Mouse (Mus musculus) midbrain, embryonic 13.5 days (tissue): ENCODE results near the gene F7. TPM values are rescaled to one million over a fixed set of nuclear protein-coding genes. Genes with fewer than 3 reads are reported as not detected.
"Not testable (repeated sequence)": the region's sequence is repeated elsewhere in the genome, so short reads cannot be mapped to it uniquely, and the experiment has no call there.

Experiments used
- ATAC-seq: fragments of 200-750 bp; cut with Nextera tagmentation; 2 replicates; pipeline ENCODE4 v1.8.0; 2017; ENCODE audit warnings: mild to moderate bottlenecking, moderate TSS enrichment, moderate library complexity
- H3K27ac ChIP-seq: fragments of 300-500 bp; sonication (generic); 2 replicates; pipeline ENCODE4 v1.5.1; 2015; ENCODE audit warnings: inconsistent platforms, mild to moderate bottlenecking, moderate library complexity
- H3K27me3 ChIP-seq: fragments of 300-500 bp; sonication (generic); 2 replicates; pipeline ENCODE4 v1.6.1; 2015; ENCODE audit warnings: mild to moderate bottlenecking, inconsistent platforms
- H3K36me3 ChIP-seq: fragments of 300-500 bp; sonication (generic); 2 replicates; pipeline ENCODE4 v1.6.1; 2015; ENCODE audit warnings: mild to moderate bottlenecking, inconsistent platforms
- H3K4me1 ChIP-seq: fragments of 300-500 bp; sonication (generic); replicated peaks from 2 replicates; pipeline ENCODE4 v1.6.1; 2015; ENCODE audit warnings: inconsistent platforms
- H3K4me2 ChIP-seq: fragments of 300-500 bp; sonication (generic); replicated peaks from 2 replicates; pipeline ENCODE4 v1.6.1; 2015; ENCODE audit warnings: moderate library complexity, mild to moderate bottlenecking, inconsistent platforms
- H3K4me3 ChIP-seq: fragments of 300-500 bp; sonication (generic); replicated peaks from 2 replicates; pipeline ENCODE4 v1.5.1; 2015; ENCODE audit warnings: mild to moderate bottlenecking, inconsistent platforms
- H3K9ac ChIP-seq: fragments of 300-500 bp; sonication (generic); replicated peaks from 2 replicates; pipeline ENCODE4 v1.6.1; 2015; ENCODE audit warnings: mild to moderate bottlenecking, inconsistent platforms
- H3K9me3 ChIP-seq: fragments of 300-500 bp; sonication (generic); 2 replicates; pipeline ENCODE4 v1.6.1; 2016; ENCODE audit warnings: mild to moderate bottlenecking, inconsistent platforms
- WGBS: fragments of 180-500 bp; shearing (Covaris S2); methylation state at CpG from one replicate; pipeline ENCODE4 v1.1.7; 2015; 5-methylcytosine and 5-hydroxymethylcytosine counted together
- polyA plus RNA-seq: library from polyadenylated mRNA; unstranded; fragments of >200 nt; fragmentation: Nextera tagmentation; extraction: Ambion mirVana; gene quantifications from 2 replicates; pipeline ENCODE4 v1.2.1, GENCODE M21; 2015

Gene F7
- polyA plus RNA-seq, 1 experiment from 2014 or later = not detected

DNA sequence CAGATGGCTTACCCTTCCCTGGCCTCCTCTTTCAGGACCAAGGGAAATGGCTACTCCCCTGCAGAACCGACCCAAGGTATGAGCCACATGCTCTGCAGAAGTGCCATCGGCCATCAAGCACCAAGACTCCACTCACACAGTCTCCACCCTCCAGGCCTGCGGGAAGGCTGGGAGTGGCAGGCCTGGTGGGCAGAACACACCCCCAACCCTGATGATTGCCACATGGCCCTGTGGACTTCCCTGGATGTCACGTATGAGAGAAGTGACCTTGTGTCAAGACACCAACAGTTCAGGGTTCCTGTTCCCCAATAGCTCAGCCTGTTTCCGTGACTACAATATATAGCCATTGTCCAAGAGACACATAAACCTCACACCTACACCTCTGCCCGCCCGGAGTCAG, 11.2 kb downstream of the F7 start, which contains the start of gene F10:
Gene F10 (plus strand): TSS at position 294 of the 400 bp plus-strand sequence.
- no peak for ATAC-seq
- Histone ChIP-seq H3K9ac (no peak within 1 kb of the TSS), H3K4me2 (no peak within 1 kb of the TSS), H3K4me3 (no peak within 1 kb of the TSS), H3K36me3 (no peaks in the 10 kb centered on the region), H3K27me3 (no peaks in the 10 kb centered on the region), H3K27ac (no peak within 1 kb of the TSS), H3K9me3 (no peaks in the 10 kb centered on the region), H3K4me1 (no peaks in the 10 kb centered on the region)
- 81% methylated on average over 7 of the region's 7 CpGs for WGBS

DNA sequence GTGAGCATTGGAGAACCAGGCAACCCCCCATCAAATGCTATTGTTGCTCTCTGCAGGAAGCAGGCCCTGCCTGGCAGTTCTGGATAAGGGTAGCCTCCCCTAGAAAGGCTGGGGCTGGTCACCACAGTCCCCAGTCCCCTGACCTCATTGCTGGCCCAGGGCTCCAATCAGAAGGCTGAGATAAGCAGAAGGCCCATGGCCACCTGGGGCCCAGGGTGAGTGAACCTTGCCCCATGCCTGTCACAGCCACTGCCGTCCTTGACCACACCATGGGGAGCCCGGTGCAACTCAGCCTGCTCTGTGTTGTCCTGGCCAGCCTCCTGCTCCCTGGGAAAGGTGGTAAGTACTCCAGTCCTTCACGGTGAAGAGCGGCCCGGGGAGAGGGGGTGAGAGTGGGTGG, 11.7 kb downstream of the F7 start:
- no peak overlapping the region for H3K4me3 ChIP-seq
- no peaks in the 10 kb centered on the region for H3K36me3 ChIP-seq
- no peak overlapping the region for H3K27ac ChIP-seq
- WGBS = 38% methylated on average over 5 of the region's 5 CpGs
- H3K9ac ChIP-seq = no peak overlapping the region
- no peaks in the 10 kb centered on the region for H3K4me1 ChIP-seq
- H3K4me2 ChIP-seq = no peak overlapping the region
- no peaks in the 10 kb centered on the region for H3K9me3 ChIP-seq
- ATAC-seq = no peak
- H3K27me3 ChIP-seq = no peaks in the 10 kb centered on the region

DNA sequence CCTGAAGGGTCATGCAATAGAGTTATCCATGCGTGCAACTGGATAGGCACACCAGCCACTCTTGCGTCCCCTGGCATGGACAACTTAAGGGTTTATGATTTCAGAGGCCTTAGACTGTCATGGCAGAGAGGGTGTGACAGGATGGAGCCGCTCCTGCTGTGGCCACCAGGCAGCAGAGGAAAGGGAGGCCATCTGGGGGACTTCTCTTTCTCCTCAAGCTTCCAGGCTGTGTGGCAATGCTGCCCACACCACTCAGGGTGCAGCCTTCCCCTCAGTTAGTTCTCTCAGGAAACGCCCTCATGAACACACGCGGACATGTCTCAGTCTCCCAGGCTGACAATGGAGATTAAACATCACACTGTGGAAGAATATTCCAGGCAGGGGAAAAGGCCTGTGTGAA, 13.2 kb downstream of the F7 start:
- no peak for ATAC-seq
- Histone ChIP-seq H3K4me2 (no peak overlapping the region), H3K9ac (no peak overlapping the region), H3K4me3 (no peak overlapping the region), H3K4me1 (no peaks in the 10 kb centered on the region), H3K9me3 (no peaks in the 10 kb centered on the region), H3K27me3 (no peaks in the 10 kb centered on the region), H3K27ac (no peak overlapping the region), H3K36me3 (no peaks in the 10 kb centered on the region)
- 77% methylated on average over 6 of the region's 6 CpGs for WGBS

DNA sequence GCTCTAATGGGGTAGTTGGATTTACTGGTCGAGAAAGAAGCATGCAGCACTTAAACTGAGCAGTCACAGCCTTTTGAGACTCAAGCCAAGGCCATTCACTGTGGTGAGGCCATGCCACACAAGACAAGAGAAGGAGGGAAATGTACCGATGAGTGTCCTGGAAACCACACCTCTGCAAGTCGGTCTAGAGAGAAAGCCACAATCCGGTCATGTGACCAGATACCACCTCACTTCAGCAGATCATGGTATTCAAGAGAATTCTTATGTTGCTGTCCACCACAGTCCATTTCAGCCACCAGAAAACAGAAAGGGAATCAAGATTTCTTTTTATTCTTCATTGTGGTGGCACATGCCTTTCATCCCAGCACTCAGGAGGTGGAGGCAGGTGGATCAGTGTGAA, 15.6 kb downstream of the F7 start:
- WGBS = 82% methylated on average over 4 of the region's 4 CpGs
- Histone ChIP-seq H3K9me3 (no peaks in the 10 kb centered on the region), H3K27ac (no peak overlapping the region), H3K4me3 (no peak overlapping the region), H3K9ac (no peak overlapping the region), H3K4me1 (no peaks in the 10 kb centered on the region), H3K36me3 (no peaks in the 10 kb centered on the region), H3K4me2 (no peak overlapping the region), H3K27me3 (no peaks in the 10 kb centered on the region)
- no peak for ATAC-seq

DNA sequence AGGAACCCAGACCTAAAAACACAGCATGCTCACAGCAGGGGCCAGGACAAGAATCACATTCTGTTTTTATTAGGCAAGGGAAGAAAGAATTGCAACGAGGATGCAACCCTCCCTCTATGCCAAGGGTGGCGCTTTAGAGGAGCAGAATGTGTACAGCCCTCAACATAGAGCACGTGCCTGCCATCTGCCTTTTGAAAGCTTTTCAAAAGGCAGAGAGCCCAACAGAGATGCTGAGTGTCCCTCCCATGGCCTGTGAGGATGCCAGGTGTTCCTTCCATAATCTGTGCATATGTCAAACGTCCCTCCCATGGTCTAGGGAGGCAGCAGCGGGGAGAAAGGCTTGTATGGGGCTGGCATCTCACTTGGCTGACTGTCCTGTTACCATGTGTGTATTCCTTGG, 21.8 kb downstream of the F7 start:
- no peaks in the 10 kb centered on the region for H3K36me3 ChIP-seq
- H3K4me3 ChIP-seq = no peak overlapping the region
- no peak overlapping the region for H3K27ac ChIP-seq
- no peaks in the 10 kb centered on the region for H3K27me3 ChIP-seq
- no peak overlapping the region for H3K9ac ChIP-seq
- H3K9me3 ChIP-seq = no peaks in the 10 kb centered on the region
- no peaks in the 10 kb centered on the region for H3K4me1 ChIP-seq
- H3K4me2 ChIP-seq = no peak overlapping the region
- no peak for ATAC-seq
- WGBS = 56% methylated on average over 5 of the region's 5 CpGs

DNA sequence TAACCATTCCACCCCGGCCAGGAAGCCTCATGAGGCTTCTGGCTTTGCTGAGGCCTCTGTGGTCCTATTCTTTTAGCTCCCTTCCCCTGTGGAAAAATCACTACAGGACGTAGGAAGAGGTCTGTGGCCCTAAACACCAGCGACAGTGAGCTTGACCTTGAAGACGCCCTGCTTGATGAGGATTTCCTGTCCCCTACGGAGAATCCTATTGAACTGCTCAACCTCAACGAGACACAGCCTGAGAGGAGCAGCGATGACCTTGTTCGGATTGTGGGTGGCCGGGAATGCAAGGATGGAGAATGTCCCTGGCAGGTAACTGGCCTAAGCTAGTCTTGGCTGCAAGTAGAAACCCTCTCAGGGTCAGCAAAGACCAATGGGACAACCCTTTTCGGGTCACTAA, 24.7 kb downstream of the F7 start:
- 76% methylated on average over 10 of the region's 10 CpGs for WGBS
- Histone ChIP-seq H3K36me3 (no peaks in the 10 kb centered on the region), H3K9ac (no peak overlapping the region), H3K9me3 (no peaks in the 10 kb centered on the region), H3K27me3 (no peaks in the 10 kb centered on the region), H3K27ac (no peak overlapping the region), H3K4me1 (no peaks in the 10 kb centered on the region), H3K4me2 (no peak overlapping the region), H3K4me3 (no peak overlapping the region)
- no peak for ATAC-seq

DNA sequence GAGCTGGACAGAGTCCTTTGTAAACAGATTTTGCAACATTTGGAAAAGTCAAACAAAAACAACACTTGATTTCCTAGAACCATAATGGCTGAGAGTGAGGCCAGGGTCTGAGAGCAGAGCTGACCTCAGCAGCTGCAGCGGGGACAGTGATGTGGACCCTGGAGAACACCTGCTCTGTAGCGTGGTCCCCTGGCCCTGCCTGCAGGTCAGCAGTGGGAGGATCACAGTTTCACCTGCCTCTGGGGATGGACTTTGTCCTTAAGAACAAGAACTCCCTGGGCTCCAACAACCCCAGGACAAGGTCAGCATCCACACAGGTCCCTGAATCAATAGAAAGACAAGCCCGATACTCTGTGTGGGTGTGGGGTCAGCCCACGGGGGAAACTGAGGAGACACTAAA, 31.5 kb downstream of the F7 start:
- Histone ChIP-seq H3K4me3 (no peak overlapping the region), H3K27me3 (no peaks in the 10 kb centered on the region), H3K4me1 (no peaks in the 10 kb centered on the region), H3K9ac (no peak overlapping the region), H3K27ac (no peak overlapping the region), H3K9me3 (no peaks in the 10 kb centered on the region), H3K36me3 (no peaks in the 10 kb centered on the region), H3K4me2 (no peak overlapping the region)
- 88% methylated on average over 4 of the region's 4 CpGs for WGBS
- ATAC-seq = no peak

DNA sequence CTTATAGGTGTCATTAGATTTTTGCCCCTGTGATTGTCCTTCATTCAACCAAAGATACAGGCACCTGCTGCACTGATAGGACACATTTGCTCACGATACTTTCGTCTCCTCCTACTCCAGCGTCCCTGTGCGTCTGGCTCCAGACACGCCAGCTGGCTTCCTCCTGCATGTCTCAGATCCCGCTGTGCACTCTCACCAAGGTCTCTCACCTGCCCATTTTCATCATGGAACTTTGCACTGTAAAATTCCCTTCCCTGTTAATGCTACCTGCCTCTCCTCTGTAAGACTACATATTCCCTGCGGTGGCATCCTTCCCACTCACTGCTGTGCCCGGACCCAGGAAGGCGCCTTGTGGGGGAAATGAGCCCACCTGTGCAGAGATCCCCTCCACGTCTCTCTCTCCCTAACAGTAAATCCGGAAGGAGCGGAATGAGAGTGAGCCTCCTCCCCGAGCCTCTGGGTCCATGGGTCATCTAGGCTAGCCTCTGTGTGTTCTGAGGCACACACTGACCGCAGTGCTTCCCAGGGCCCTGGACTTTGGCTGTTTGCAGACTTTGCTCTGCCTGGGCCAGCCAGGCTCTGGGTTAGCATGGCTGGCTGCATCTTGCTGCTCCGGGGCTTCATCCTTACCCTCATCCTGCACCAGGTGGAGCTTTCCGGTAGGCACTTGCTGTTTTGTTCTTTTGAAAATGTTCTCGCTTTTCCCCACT, 34.8 kb downstream of the F7 start, which contains the start of gene Proz:
Gene Proz (plus strand): TSS at position 474 of the 710 bp plus-strand sequence.
- H3K27ac ChIP-seq = no peak within 1 kb of the TSS
- no peaks in the 10 kb centered on the region for H3K27me3 ChIP-seq
- H3K9ac ChIP-seq = no peak within 1 kb of the TSS
- no peak for ATAC-seq
- no peaks in the 10 kb centered on the region for H3K9me3 ChIP-seq
- no peaks in the 10 kb centered on the region for H3K4me1 ChIP-seq
- H3K4me2 ChIP-seq = no peak within 1 kb of the TSS
- no peak within 1 kb of the TSS for H3K4me3 ChIP-seq
- WGBS = 84% methylated on average over 17 of the region's 17 CpGs
- no peaks in the 10 kb centered on the region for H3K36me3 ChIP-seq

DNA sequence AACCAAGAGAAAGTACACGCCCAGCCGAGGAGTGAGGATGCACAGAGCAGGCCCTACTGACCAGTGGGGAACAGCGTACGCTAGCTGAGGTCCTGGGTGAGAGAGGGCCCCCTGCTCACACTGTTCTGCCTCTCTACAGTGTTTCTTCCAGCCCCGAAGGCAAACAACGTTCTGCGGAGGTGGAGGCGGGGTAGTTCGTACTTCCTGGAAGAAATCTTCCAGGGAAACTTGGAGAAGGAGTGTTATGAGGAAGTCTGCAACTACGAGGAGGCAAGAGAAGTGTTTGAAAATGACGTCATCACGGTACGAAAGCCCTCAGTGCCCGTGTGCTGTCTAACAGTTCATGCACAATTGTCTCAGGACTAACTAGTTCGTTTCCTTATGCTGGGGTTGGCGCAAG, 37.3 kb downstream of the F7 start:
- H3K4me2 ChIP-seq = no peak overlapping the region
- ATAC-seq = no peak

DNA sequence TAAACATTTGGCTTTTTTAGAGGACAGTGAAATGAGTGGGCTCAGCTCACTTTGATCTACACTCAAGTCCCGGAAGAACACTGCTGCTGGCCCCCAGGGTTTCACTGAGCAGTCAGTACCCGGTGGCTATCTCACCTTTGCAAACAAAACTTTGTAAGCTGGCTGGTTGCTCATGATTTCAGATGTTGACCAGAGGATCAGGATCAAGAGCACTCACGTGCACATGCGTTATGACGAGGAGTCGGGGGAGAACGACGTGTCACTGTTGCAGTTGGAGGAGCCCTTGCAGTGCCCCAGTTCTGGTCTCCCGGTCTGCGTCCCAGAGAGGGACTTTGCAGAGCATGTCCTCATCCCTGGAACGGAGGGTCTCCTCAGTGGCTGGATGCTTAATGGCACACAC, 47.4 kb downstream of the F7 start:
- no peak overlapping the region for H3K4me3 ChIP-seq
- no peaks in the 10 kb centered on the region for H3K9me3 ChIP-seq
- no peak overlapping the region for H3K9ac ChIP-seq
- H3K36me3 ChIP-seq = peaks cover 60% of the 10 kb centered on the region
- H3K27me3 ChIP-seq = no peaks in the 10 kb centered on the region
- no peaks in the 10 kb centered on the region for H3K4me1 ChIP-seq
- H3K27ac ChIP-seq = no peak overlapping the region
- 93% methylated on average over 11 of the region's 11 CpGs for WGBS
- ATAC-seq = no peak
- no peak overlapping the region for H3K4me2 ChIP-seq

More for the DNA sequence above, 37.3 kb downstream of the F7 start:
- no peak overlapping the region for H3K4me3 ChIP-seq
- no peaks in the 10 kb centered on the region for H3K36me3 ChIP-seq
- no peaks in the 10 kb centered on the region for H3K27me3 ChIP-seq
- H3K27ac ChIP-seq = no peak overlapping the region
- H3K4me1 ChIP-seq = no peaks in the 10 kb centered on the region
- H3K9ac ChIP-seq = no peak overlapping the region
- no peaks in the 10 kb centered on the region for H3K9me3 ChIP-seq
- 82% methylated on average over 16 of the region's 16 CpGs for WGBS

DNA sequence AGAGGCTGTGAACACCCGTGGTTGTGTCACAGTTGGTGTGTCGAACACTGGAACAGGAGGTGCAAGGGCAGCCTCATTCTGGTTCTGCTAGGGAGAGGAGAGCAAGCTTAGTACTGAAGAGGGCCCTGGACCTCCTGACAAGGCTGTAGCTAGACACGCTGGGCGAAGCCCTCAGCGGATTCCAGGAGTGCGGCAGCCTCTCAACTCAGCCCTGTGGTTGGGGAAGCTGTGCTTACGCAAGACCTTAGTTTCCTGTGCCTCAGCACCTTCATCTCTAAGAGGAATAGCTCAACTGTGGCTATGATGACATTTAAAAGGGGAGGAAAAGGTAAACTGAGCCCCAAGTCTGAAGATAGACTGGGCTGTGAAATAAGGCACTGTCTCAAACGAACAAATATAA, 49.2 kb downstream of the F7 start:
- Histone ChIP-seq H3K4me1 (no peaks in the 10 kb centered on the region), H3K9me3 (no peaks in the 10 kb centered on the region), H3K9ac (no peak overlapping the region), H3K27me3 (no peaks in the 10 kb centered on the region), H3K27ac (no peak overlapping the region), H3K4me2 (no peak overlapping the region), H3K36me3 (peaks cover 78% of the 10 kb centered on the region), H3K4me3 (no peak overlapping the region)
- WGBS = 96% methylated on average over 8 of the region's 8 CpGs
- no peak for ATAC-seq

DNA sequence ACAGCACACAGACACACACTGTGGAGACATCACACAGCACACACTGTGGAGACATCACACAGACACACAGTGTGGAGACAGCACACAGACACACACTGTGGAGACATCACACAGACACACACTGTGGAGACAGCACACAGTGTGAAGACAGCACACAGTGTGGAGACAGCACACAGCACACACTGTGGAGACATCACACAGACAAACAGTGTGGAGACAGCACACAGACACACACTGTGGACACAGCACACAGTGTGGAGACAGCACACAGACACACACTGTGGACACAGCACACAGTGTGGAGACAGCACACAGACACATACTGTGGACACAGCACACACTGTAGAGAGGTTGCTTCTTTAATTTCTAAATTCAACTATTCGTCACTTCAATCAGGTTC, 49.7 kb downstream of the F7 start:
- WGBS = 100% methylated on average over 1 of the region's 1 CpGs
- ATAC-seq, H3K27me3 ChIP-seq, H3K4me3 ChIP-seq, H3K9ac ChIP-seq, H3K27ac ChIP-seq, H3K9me3 ChIP-seq, H3K4me2 ChIP-seq, H3K4me1 ChIP-seq: not testable (repeated sequence)
- H3K36me3 ChIP-seq = peaks cover 83% of the 10 kb centered on the region

DNA sequence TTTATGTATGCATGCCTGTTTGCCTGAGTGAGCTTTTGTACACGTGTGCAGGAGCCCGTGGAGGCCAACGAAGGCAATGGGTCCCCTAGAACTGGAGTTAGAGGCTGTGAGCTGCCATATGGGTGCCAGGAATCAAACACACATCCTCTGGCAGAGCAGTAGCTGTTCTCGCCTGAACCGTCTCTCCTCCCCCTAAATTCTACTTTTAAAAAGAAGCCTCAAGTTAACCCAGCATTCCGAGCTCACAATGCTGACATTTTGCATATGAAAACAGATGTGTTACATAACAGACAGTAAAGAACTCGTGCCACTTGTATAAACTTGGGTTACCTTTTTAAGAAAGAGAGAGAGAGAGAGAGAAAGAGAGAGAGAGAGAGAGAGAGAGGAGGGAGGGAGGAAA, 51.7 kb downstream of the F7 start:
- 87% methylated on average over 7 of the region's 7 CpGs for WGBS
- Histone ChIP-seq H3K4me2 (no peak overlapping the region), H3K9me3 (no peaks in the 10 kb centered on the region), H3K36me3 (peaks cover 99% of the 10 kb centered on the region), H3K27ac (no peak overlapping the region), H3K9ac (no peak overlapping the region), H3K27me3 (no peaks in the 10 kb centered on the region), H3K4me1 (no peaks in the 10 kb centered on the region), H3K4me3 (no peak overlapping the region)
- no peak for ATAC-seq
